Mouse (Mus musculus): ENCODE results near the gene Ppp1r1a. TPM values are rescaled to one million over a fixed set of nuclear protein-coding genes. Genes with fewer than 3 reads are reported as not detected.

The Ppp1r1a gene
- total RNA-seq, 1 experiment, result 14.1 TPM

DNA sequence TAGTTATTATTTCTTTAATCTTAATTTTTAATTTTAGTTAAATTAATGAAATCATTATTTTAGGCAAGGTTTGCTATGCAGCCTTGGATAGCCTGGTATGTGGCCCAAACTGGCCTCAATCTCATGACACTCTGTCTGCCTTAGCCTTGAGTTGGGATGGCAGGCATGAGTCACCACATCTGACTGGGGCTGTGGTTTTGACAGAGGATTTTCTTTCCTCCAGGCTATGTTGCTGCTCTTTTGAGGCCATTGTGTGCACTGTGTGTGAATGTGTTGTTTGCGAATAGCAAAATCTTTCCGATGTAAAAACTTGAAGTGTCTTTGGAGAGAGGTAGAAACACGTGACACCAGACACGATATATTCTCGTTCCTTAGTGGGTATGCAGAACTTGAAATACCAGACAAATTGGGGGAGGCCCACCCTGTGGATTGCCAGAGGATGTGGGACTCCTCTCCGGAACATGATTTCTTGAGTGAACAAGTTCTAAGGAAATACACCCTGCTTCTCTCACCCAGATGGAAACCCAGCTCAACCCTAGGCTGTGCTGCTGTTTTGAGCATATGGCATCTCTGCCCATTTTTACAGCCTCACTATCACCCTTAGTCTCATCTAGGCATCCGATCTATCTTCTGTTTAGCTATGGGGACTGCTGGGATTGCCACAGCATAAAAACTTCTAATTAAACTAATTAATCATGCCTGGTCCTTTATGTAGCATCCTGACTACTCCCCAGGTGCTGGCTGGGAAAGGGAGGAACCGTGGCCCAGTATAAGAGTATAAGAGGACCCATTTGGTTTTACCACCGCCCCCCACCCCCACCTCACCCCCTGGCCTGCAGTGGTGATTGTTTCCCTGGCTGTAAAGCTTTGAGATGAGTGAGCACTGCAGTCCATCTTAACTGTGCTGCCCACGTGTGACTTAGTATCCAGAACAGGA lies 41.3 kb downstream of the Ppp1r1a start:
- no peak overlapping the region for H3K27ac ChIP-seq (ENCODE audit: insufficient read depth, low read depth, low read length, poor library complexity, severe bottlenecking)
- TF ChIP-seq CHD2 (IDR thresholded peaks at IDR 0.05; ENCODE audit: low read depth, low read length), result no peak
- no peak for TF ChIP-seq ZNF384 (IDR thresholded peaks at IDR 0.05; ENCODE audit: low read depth, low read length)
- no peak for TF ChIP-seq HCFC1 (IDR thresholded peaks at IDR 0.05; ENCODE audit: borderline replicate concordance, insufficient read depth, low read length)
- no peak for DNase-seq (ENCODE audit: low read depth, low spot score)
- H3K4me3 ChIP-seq (ENCODE audit: insufficient read depth in 1 of 2, low read depth in 1 of 2, low read length in 2 of 2, poor library complexity in 1 of 2, severe bottlenecking in 1 of 2), result no peak overlapping the region
- no peaks in the 10 kb centered on the region for H3K36me3 ChIP-seq (ENCODE audit: control insufficient read depth, insufficient read depth, low read length, poor library complexity, severe bottlenecking)
- no peaks in the 10 kb centered on the region for H3K9me3 ChIP-seq (ENCODE audit: control insufficient read depth, insufficient read depth, low read depth, low read length)
- H3K4me1 ChIP-seq (ENCODE audit: control insufficient read depth in 2 of 2, insufficient read depth in 2 of 2, low read length in 2 of 2, poor library complexity in 1 of 2), result no peaks in the 10 kb centered on the region; a peak in 1 of 4 replicates
- H3K9ac ChIP-seq (ENCODE audit: insufficient read depth, low read depth, low read length, poor library complexity, severe bottlenecking), result no peak overlapping the region
- in situ Hi-C loops (cut with MboI; ENCODE audit: low sequenced_read_pairs in 2 of 2, unreplicated experiment in 2 of 2), result no loop called here

DNA sequence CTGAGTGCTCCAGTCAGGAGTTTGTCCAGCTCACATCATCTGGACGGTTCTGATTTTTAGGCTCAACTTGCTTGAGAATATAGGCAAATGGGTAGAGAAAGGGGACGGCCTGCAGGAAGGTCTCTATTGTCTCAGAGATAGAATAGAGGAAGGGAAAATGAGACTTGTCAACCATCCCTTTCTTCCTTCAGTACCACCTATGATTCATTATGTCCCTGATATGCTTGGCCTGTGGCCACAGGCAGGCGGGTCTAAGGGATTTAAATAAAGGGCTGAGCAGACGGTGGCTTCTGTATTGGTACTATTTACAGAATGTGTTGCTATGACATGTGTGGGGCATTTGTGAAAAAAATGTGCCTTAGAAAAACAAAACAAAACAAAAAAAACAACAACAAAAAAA lies 49.5 kb downstream of the Ppp1r1a start:
- Histone ChIP-seq H3K27ac (ENCODE audit: insufficient read depth, low read depth, low read length, poor library complexity, severe bottlenecking) (no peak overlapping the region), H3K36me3 (ENCODE audit: control insufficient read depth, insufficient read depth, low read length, poor library complexity, severe bottlenecking) (no peaks in the 10 kb centered on the region), H3K9ac (ENCODE audit: insufficient read depth, low read depth, low read length, poor library complexity, severe bottlenecking) (no peak overlapping the region), H3K9me3 (ENCODE audit: control insufficient read depth, insufficient read depth, low read depth, low read length) (no peaks in the 10 kb centered on the region), H3K4me3 (ENCODE audit: insufficient read depth in 1 of 2, low read depth in 1 of 2, low read length in 2 of 2, poor library complexity in 1 of 2, severe bottlenecking in 1 of 2) (no peak overlapping the region), H3K4me1 (ENCODE audit: control insufficient read depth in 2 of 2, insufficient read depth in 2 of 2, low read length in 2 of 2, poor library complexity in 1 of 2) (no peaks in the 10 kb centered on the region)
- DNase-seq (ENCODE audit: low read depth, low spot score), result no peak
- in situ Hi-C loops (cut with MboI; ENCODE audit: low sequenced_read_pairs in 2 of 2, unreplicated experiment in 2 of 2), result no loop called here
- no peak for TF ChIP-seq CHD2 (IDR thresholded peaks at IDR 0.05; ENCODE audit: low read depth, low read length)
- TF ChIP-seq ZC3H11A (IDR thresholded peaks at IDR 0.05; ENCODE audit: borderline replicate concordance, low read depth, low read length), result no peak
- no peak for TF ChIP-seq MAFK (IDR thresholded peaks at IDR 0.05; ENCODE audit: insufficient read depth, low read depth, low read length)
- TF ChIP-seq HCFC1 (IDR thresholded peaks at IDR 0.05; ENCODE audit: borderline replicate concordance, insufficient read depth, low read length), result no peak
- no peak for TF ChIP-seq ZNF384 (IDR thresholded peaks at IDR 0.05; ENCODE audit: low read depth, low read length)

DNA sequence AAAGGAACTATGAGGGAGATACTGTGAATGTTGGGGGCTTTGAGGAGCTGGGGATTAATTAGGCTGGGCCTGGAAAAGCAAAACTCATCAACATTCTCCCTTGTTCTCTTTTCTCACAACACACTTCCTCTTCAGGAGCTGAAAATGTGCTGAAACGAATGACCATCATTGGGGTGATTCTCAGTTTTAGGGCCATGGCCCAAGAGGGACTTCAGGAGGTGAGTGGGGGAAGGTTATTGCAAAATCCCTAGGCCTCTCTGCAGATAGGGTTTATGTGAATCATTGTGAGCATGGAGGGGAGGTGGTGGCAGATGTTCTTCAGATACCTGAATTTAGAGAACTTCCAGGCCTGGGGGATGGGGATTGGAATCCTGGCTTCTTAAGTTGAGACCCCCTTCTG lies 51.1 kb downstream of the Ppp1r1a start:
- Histone ChIP-seq H3K4me1 (ENCODE audit: control insufficient read depth in 2 of 2, insufficient read depth in 2 of 2, low read length in 2 of 2, poor library complexity in 1 of 2) (no peaks in the 10 kb centered on the region), H3K4me3 (ENCODE audit: insufficient read depth in 1 of 2, low read depth in 1 of 2, low read length in 2 of 2, poor library complexity in 1 of 2, severe bottlenecking in 1 of 2) (no peak overlapping the region), H3K9ac (ENCODE audit: insufficient read depth, low read depth, low read length, poor library complexity, severe bottlenecking) (no peak overlapping the region), H3K27ac (ENCODE audit: insufficient read depth, low read depth, low read length, poor library complexity, severe bottlenecking) (no peak overlapping the region), H3K36me3 (ENCODE audit: control insufficient read depth, insufficient read depth, low read length, poor library complexity, severe bottlenecking) (no peaks in the 10 kb centered on the region), H3K9me3 (ENCODE audit: control insufficient read depth, insufficient read depth, low read depth, low read length) (no peaks in the 10 kb centered on the region)
- no peak for DNase-seq (ENCODE audit: low read depth, low spot score)
- no peak for TF ChIP-seq CHD2 (IDR thresholded peaks at IDR 0.05; ENCODE audit: low read depth, low read length)
- no peak for TF ChIP-seq ZNF384 (IDR thresholded peaks at IDR 0.05; ENCODE audit: low read depth, low read length)
- TF ChIP-seq ZC3H11A (IDR thresholded peaks at IDR 0.05; ENCODE audit: borderline replicate concordance, low read depth, low read length), result no peak
- no peak for TF ChIP-seq MAFK (IDR thresholded peaks at IDR 0.05; ENCODE audit: insufficient read depth, low read depth, low read length)
- no peak for TF ChIP-seq HCFC1 (IDR thresholded peaks at IDR 0.05; ENCODE audit: borderline replicate concordance, insufficient read depth, low read length)
- in situ Hi-C loops (cut with MboI; ENCODE audit: low sequenced_read_pairs in 2 of 2, unreplicated experiment in 2 of 2), result no loop called here

DNA sequence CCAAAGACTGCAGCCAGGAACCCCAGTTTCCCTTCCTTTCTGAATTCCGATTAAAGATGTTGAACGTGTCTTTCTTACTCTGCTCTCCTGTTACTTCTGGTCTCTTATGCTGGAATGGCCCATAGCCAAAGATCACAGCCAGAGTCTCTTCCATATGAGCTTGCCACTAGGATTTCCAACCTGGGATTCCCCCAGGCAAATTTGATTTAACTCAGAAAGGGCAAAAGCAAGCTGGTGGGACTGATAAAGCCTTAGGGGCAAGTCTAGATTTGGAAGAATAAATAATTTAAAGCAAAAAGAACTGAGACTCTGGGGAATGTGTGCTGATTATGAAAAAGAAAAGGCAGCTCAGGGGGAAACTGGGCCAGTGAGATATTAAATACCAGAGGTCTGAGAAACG lies 52.7 kb downstream of the Ppp1r1a start:
- no peak overlapping the region for H3K27ac ChIP-seq (ENCODE audit: insufficient read depth, low read depth, low read length, poor library complexity, severe bottlenecking)
- no peak for TF ChIP-seq ZNF384 (IDR thresholded peaks at IDR 0.05; ENCODE audit: low read depth, low read length)
- no peak for TF ChIP-seq CHD2 (IDR thresholded peaks at IDR 0.05; ENCODE audit: low read depth, low read length)
- no peak for TF ChIP-seq MAFK (IDR thresholded peaks at IDR 0.05; ENCODE audit: insufficient read depth, low read depth, low read length)
- no peak for TF ChIP-seq ZC3H11A (IDR thresholded peaks at IDR 0.05; ENCODE audit: borderline replicate concordance, low read depth, low read length)
- TF ChIP-seq HCFC1 (IDR thresholded peaks at IDR 0.05; ENCODE audit: borderline replicate concordance, insufficient read depth, low read length), result no peak

More for the DNA sequence above, 52.7 kb downstream of the Ppp1r1a start:
- in situ Hi-C loops (cut with MboI; ENCODE audit: low sequenced_read_pairs in 2 of 2, unreplicated experiment in 2 of 2), result no loop called here
- Histone ChIP-seq H3K4me1 (ENCODE audit: control insufficient read depth in 2 of 2, insufficient read depth in 2 of 2, low read length in 2 of 2, poor library complexity in 1 of 2) (no peaks in the 10 kb centered on the region), H3K4me3 (ENCODE audit: insufficient read depth in 1 of 2, low read depth in 1 of 2, low read length in 2 of 2, poor library complexity in 1 of 2, severe bottlenecking in 1 of 2) (no peak overlapping the region), H3K36me3 (ENCODE audit: control insufficient read depth, insufficient read depth, low read length, poor library complexity, severe bottlenecking) (no peaks in the 10 kb centered on the region), H3K9ac (ENCODE audit: insufficient read depth, low read depth, low read length, poor library complexity, severe bottlenecking) (no peak overlapping the region), H3K9me3 (ENCODE audit: control insufficient read depth, insufficient read depth, low read depth, low read length) (no peaks in the 10 kb centered on the region)
- no peak for DNase-seq (ENCODE audit: low read depth, low spot score)
